Mouse (Mus musculus) ovary, postnatal 10 days (tissue): ENCODE data around the gene Syt14.

Source experiments
- DNase-seq: peaks from one replicate; pipeline ENCODE4 v3.0.0; 2022; ENCODE audit warnings: low spot score

The Syt14 gene

DNA sequence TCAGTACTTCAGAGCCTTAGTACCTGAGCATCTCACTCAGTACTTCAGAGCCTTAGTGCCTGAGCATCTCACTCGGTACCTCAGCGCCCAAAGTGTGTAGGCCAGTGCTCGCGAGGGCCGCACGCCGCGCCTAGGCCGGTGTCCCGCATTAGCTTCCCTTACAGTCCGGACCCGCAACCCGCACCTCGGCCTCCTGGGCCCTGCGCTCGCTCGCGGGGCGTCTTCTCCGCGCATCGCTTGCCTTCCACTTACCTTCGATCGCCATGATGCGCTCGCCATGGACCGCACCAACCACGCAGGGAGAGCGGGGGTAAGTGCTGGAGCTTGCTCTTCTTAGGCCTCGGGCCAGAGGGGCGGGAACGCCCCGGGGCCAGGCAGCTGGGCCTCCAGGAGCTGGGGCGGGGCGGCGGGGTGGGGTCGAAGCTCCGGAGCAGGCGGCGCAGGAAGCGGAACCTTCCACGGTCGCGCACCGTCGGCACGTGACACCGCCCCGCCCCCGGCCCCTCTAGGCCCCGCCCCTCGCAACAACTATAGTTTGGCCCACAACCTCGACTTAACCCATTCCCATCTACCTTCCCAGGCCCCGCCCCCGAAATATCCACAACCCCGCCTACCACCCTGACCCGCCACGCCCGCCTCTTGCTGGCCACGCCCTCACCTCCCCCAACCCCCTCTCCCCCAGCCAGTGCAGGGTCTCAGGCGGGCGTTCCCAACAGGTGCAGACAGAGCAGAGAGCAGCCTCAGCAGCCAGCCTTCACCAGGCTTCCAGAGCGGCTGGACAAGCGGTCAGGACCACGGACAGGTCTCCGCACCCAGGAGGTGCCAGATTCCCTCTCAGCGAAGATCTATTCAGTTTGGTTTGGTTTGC, at the start of gene Syt14:
Syt14 (minus strand) TSS at position 405 of the 868 bp plus-strand sequence.
- DNase-seq = peak; percentile 54

DNA sequence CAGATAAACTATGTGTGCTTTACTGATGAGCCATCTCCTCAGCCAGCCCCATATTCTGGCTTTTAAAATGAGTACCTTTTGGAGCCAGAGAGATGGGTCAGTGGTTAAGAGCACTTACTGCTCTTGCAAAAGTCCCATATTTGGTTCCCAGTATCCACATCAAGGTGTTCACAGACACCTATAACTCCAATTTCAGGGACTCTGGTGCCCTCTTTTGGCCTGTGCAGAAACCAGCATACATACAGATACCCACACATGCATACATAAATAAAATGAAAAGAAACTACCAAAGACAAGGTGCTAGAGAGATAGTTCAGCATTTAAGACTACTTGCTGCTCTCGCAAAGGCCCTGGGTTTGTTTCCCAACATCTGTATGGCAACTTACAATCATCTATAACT, 48.4 kb upstream of the Syt14 start:
- no peak for DNase-seq

DNA sequence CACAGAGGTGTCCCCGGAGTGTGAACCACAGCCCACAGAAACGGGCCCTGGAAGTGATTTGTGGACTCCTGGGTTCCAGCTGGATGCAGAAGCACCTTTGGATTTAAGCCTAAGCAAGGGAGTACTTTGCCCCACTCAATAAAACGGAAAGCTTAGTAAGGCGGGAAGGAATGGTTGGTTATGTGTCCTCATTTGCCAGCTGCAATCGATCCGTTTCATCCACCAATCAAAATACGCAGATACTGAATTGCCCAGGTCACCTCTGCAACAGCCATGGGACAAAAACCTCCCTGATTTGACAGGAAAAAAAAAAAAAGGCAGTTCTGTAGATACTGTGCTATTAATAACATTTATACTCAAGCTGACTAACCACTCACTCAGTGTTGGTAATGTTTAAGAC, 47.5 kb upstream of the Syt14 start:
- no peak for DNase-seq

DNA sequence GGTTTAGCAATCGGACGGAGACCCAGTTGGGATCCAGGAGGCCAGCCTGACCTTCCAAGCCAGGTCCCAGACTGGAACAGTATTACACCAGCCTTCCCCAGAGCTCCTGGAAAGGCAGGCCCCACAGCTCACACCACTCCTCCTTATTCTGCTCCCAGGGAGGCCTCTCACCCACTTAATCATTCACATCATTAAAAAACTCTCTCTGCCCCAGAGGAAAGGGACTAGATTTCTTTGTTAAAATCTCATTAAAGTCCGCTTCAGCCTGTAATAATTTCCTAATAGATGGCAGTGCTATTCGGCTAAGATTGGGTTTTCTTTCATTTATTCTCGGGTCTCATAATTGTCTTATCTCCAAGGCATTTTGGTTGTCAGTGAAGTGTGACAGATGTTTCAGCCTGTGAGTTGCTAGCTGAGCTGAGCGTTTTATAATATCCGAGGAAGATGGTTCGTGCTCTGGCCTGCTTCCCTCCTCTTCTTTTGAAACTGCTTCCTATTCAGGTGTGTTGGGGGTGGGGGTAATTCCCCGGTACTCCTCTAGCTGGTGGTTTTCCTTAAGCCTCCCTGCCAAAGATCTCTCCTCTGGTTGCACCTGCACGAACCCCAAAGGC, 46.8 kb upstream of the Syt14 start:
- no peak for DNase-seq

DNA sequence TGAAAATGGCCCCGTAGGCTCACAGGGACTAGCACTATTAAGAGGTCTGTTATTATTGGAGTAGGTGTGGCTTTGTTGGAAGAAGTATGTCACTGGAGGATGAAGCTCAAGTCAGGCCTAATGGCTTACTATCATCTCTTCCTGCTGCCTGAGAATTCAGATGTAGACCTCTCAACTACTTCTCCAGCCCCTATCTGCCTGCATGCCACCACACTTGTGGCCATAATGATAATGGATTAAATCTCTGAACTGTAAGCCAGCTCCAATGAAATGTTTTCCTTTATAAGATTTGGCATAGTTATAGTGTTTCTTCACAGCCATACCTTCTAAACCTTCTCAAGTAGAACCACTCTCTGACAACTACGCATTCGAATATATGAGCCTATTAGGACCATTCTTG, 27.0 kb upstream of the Syt14 start:
- no peak for DNase-seq

DNA sequence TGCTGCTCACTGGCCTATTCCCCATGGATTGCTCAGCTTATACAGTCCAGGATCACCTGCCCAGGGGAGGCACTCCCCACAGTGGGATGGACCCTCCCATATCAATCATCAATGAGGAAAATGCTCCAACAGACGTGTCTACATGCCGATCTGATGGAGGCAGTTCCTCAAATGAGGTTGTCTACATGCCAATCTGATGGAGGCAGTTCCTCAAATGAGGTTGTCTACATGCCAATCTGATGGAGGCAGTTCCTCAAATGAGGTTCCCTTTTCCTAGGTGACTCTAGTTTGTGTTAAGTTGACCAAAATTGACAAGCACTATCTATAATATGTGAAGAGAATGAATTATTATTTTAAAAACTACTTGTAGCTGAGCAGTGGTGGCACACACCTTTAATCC, 24.6 kb upstream of the Syt14 start:
- no peak for DNase-seq

DNA sequence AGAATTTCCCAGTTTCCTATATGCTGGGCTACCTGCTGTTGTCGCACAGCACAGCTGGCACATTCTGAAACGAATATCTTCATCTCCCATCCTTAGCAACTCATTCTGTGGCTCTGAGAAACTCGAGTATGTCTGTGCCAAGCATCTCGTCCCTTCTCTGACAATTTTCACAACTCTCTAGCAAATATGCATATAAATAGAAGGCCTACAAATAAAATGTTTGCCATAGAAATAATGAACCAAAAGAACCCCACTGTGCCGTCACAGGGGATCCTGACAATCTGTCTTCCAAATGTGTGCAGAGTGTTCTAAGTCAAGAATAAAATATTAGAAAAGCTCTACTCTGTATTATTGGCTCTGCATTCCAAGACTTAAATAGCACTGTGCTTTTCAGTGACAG, 24.0 kb upstream of the Syt14 start:
- DNase-seq = no peak

DNA sequence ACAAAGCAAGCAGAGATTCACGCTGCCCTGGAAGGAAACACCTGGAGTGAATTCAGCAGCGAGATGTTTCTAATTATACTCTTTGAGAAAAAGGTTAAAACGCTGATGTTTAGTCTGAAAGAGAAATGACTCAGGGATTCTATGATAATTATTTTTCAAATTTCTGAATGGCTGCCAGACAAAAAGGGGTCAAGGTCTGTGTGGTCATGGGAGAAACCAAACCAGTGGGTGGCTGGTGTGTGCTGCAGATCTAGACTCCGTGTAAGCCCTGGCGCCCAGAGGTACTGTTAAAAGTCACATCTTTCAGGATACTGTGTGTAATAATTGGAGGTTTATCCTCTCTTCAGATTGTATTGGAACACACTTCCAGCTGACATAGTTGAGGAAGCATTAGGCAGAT, 18.8 kb upstream of the Syt14 start:
- DNase-seq = no peak

DNA sequence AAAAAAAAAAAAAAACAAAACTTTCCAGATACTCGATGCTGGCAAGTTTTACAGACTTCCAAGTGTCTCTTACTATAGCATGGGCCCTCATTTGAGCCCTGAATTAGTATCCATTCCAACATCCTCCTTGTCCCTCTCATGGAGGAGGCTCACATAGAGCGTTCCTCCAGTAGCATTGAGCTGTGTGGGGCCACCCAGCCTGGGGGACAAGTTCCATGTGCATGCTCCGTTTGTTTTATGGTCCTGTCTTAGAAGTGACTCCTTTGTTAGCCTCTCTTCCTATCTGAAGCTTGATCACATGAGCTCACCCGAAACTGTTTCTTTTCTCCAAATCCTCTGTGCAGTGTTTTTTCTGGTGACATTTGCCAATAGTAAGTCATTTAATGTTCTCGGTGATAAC, 17.5 kb upstream of the Syt14 start:
- DNase-seq = no peak

GRCm38 (mm10) chr1:193047616-193048015, 12.0 kb upstream of the Syt14 start:
- DNase-seq = no peak

- no peak for DNase-seq
Observed at GRCm38 (mm10) chr1:193042760-193043295, 7.3 kb upstream of the Syt14 start.

GRCm38 (mm10) chr1:193034951-193035370, 614 bp downstream of the Syt14 start:
- no peak for DNase-seq

GRCm38 (mm10) chr1:193024311-193024710, 11.3 kb downstream of the Syt14 start:
- DNase-seq = no peak

- DNase-seq = no peak
Observed at GRCm38 (mm10) chr1:193012351-193012750, 23.2 kb downstream of the Syt14 start.

GRCm38 (mm10) chr1:193011000-193011769, 24.4 kb downstream of the Syt14 start:
- DNase-seq = no peak

GRCm38 (mm10) chr1:193004581-193004980, 31.0 kb downstream of the Syt14 start:
- no peak for DNase-seq

DNA sequence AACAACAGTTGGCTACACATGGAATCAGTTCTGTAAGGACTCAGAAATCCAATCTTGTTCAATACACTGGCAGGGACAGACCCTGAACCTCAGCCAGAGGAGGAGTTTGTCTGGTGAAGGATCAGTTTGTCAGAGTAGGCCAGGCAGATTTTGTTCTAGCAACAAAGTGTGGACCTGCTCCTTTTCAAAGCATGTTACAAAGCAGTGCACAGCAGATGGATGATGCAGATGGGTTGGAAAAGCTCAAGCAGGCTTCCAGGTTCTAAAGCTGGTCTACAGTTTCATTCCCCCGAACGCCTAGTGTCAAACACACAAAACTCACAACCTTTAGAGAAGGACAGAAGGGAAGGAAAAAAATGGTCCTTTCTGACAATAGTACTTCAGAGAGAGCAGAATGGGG, 31.6 kb downstream of the Syt14 start:
- no peak for DNase-seq

DNA sequence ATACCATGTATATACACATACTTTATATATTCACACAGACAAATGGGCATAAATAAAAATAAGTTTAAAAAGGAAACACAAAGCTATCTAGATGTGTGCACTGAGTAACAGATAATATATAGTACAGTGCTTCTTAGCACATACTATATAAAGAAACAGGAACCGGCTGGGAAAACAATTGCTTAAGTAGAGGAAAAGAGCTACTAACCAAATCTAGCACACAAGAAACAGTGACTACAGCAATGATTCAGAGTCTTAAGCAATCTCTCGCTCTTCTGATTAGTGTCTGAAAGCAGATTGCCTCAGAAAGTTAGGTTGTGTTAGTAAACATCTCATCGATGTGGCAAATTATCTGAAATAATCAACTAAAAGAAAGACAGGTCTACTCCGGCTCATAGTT, 33.3 kb downstream of the Syt14 start:
- DNase-seq = no peak

DNA sequence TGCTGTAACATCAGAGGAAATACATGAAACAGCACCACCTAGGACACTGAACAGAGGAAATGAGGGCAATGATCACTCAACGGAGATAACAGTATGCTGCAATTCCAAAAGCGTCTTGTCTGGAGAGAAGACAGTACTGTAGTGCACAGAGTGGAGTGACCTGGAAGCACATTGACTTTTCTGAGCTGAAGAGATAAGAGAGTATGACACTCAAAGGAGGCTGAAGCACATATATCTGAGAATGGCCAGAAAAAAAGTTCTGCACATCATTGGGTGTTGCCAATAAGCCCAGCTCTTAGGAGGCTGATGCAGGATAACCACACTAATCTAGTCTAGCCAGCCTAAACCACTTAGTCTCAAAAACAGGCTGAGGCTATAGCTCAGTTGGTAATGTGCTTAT, 34.0 kb downstream of the Syt14 start:
- no peak for DNase-seq

GRCm38 (mm10) chr1:193000908-193001307, 34.7 kb downstream of the Syt14 start:
- DNase-seq = no peak

DNA sequence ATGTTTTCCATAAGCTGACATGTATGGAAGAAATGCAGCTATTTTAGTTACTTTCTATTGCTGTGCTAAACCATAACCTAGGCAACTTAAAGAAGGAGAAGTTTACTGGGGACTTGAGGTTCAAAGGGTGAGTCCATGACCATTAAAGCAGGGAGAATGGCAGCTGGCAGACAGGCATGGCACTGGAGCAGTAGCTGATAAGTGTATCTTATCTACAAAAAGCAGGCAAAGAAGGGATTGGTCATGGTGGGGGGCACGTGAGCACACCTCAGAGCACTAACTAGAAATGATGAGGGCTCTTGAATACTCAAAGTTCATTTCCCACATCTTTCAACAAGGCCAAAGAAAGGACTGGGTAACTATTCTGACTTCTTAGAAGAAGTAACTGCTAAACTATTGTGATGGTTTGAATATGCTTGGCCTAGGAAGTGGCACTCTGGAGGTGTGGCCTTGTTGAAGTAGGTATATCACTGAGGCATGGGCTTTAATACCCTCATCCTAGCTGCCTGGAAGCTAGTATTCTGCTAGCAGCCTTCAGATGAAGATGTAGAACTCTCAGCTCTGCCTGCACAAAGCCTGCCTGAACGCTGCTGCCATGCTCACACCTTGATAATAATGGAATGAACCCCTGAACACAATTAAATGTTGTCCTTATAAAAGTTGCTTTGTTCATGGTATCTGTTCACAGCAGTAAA, 41.2 kb downstream of the Syt14 start:
- no peak for DNase-seq

GRCm38 (mm10) chr1:192993491-192993890, 42.1 kb downstream of the Syt14 start:
- no peak for DNase-seq
